Mouse (Mus musculus) granulocyte monocyte progenitor cell, adult 5-6 weeks (primary cell): Measurements from ENCODE around the gene Gm20721. TPM values are rescaled to one million over a fixed set of nuclear protein-coding genes. Genes with fewer than 3 reads are reported as not detected.
"Not testable (repeated sequence)": the region's sequence is repeated elsewhere in the genome, so short reads cannot be mapped to it uniquely, and the experiment has no call there.

Source experiments
- ATAC-seq: replicated peaks from 2 replicates; pipeline ENCODE4 v1.8.0; 2016; ENCODE audit warnings: mild to moderate bottlenecking, moderate TSS enrichment, inconsistent platforms; ENCODE audit not compliant: poor library complexity, severe bottlenecking
- total RNA-seq, 2 experiments: library from RNA; stranded (forward) in 1 of 2; stranded (reverse) in 1 of 2; fragments of 200-712, 200-1000 nt in 1 of 2; fragments of >200 nt in 1 of 2; fragmentation: Nextera tagmentation in 1 of 2; gene quantifications; 2 replicates each; pipeline ENCODE4 v1.2.3; 2014 to 2017

Gm20721 gene
- total RNA-seq, 2 experiments from 2014 or later = 1.4 TPM; not detected in 1

DNA sequence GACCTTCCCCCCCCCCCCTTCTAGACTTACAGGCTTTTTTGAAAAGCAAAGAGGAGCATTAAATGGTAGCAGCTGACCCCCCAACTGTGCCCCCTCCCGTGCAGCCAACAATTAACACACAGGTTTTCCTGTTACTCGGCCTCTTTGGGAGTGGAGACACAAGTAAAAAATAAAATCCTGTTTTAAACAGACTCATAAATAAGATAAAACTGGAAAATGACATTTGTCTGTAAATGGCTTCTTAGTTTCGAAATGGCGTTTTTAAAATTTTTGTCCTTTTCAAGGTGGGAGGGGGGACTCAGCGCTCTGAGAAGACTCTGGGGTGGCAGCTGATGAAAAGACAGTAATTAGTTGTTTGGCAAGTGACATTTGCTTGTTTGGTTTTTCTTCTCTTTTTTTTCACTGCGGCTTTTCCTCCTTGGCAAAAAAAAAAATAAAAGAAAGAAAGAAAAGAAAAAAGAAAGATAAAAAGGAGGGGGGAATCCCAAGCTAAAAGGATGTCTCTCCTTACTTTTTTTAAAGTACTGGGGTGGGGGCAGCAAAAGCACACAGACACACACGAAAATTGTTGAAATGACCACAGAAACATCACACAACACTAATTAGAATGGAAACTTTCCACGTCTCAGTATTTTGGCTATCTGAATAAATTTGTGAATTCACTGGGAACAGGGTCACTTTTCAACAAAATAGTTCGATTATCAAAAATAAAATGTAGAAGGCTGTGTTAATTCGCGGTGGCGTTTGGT, 15.1 kb downstream of the Gm20721 start:
- no peak for ATAC-seq

DNA sequence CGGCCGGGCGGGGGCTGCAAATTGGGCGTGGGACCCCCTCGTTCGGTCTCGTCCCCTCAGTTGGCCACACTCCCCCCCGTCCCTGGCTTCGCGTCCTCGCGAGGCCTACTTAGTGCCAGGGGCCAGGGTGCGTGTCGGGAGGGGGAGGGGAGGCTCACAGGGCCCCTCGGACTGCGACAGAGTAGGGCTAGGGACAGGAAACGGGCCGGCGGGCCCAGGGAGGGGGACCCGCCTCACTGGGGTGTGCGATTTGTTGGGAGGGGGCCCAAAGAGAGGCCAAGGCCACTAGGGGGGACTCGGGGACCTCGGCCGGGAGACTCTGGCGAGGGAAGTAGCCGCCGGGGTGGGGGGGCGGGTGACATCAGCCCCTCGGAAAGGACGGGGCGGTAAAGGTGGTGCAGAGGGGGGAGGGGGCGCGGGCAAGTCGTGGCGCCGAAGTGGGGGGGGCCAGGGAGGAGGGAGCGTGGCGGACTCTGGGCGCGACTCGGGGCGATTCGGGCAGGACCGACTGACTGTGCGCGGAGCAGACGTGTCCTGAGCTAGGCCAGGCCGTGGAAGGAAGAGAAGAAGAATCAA, 15.8 kb downstream of the Gm20721 start:
- ATAC-seq = peak; percentile 20

DNA sequence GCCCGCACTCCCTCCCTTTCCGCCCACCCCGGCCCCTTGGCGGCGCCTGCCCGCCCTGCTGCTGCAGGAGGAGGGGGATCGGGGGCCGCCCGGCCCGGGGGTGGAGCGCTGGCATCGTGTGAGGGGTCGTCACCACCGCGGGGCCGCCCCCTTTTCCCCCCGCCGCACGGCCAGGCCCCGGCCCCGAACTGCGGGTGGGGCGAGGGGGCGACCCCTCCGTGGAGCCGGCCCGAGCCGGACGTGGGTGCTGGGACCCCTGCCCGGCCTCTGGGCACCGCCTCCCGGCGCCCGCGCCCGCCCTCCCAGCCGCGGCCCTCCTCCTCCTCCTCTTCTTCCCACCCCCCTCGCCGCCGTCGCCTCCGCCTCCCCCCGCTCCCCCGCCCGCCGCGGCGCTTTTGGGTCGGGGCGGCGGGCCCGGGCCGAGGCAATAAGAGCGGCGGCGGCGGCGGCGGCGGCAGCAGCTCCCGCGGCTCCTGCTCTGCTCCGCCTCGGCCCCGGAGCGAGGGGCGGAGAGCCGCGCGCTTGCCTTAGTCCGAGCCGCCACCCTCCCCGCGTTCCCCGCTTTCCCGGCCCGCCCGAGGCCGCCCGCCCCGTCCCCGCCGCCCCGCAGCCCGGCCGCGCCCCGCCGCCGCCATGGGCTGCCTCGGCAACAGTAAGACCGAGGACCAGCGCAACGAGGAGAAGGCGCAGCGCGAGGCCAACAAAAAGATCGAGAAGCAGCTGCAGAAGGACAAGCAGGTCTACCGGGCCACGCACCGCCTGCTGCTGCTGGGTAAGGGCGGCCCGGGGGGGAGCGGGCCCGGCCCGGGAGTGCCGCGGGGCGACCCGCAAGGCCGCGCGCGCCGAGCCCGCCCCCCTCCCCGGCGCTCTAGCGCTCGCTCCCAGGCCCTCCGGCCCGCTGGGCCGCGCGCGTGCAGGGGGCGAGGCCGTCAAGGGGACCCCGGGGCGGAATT, 16.6 kb downstream of the Gm20721 start:
- peak; percentile 33 for ATAC-seq

DNA sequence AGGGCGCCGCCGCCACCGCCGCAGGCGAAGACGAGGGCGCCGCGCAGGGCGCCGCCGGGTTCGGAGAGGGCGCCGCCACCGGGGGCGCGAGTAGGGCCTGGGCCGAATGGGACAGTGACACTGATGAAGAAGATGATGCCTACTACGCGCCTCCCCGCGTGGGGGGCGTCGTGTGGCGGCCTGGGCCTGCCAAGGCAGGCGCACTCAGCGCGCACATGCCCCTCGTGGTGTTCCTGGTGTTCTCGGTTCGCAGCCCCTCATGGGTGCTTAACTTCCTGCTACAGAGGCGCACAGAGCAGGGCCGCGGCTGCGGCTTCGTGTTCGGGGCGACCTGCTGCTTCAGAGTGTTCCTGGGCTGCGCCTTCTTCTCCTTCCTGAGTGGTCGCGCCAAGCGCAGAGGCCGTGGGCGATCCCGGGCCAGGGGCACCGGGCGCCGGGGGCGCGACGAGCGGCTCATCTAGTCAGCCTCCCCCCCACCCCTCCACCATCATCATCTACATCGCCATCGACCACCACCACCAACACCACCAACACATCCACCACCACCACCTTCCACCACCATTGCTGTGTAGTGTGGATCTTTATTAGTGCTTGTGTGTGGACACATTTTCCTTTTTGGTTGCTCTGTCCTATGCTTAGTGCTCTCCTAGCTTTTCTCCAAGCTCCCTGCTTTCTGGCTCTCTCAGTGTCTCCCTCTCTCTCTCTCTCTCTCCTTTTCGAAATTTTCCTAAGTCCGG, 17.4 kb downstream of the Gm20721 start:
- ATAC-seq = peak; percentile 1; the same call in 1 of the 2 replicates

DNA sequence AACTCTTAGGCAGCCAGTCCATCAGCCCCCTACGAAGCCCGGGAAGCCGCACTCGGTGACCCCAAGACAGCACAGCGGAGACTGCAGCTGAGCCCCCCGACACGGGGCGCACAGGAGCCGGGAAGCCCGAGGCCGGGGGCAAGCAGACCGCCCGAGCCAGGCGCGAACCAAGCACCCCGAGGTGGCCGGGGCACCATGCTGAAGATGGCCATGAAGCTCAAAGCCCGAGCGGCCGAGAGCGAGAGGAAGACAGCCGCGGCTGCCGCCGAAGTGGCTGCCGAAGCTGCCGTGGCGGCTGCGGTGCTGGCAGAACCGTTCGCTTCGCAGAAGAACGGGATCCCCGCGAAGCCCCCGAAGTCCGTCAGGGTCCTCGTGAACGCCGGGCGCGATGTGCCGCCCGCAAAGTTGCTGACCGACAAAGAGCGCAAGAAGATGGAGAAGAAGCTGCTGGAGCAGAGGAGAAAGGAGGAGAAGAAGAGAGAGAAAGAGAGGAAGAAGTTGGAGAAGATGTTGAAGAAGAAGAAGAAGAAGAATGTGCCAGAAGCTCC, 18.1 kb downstream of the Gm20721 start:
- ATAC-seq = no peak

DNA sequence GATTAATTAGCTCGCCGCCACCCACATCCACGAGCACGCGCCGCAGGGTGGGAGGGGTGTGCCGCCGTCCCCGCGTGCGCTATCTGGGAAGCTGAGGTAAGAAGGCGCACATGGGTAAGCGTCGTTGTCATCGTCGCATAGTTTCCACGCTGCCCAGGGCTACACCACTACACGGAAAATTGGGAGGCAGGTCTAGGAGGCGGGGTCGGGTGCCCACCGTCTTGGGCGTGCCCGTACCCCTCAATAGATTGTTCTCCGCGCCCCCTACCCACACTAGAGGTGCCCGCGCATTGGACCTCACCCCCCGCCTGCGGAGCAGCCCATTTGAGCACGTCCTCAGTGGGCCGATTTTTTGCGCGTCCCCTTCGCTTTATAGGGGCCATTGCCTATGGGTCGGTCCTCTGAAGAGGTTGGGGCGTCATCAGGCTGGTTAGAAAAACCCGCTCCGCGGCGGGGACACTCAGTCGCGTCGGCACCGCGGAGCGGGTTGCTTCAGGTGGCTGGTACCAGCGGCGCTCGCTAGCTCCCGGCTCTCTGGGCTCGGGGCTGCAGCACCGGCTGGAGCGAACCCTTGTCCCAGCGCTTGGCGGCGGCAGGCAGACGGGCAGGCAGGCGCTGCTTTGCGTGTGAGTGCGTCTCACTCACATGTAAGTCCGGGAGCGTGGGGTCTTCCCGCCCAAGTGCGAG, 19.1 kb downstream of the Gm20721 start:
- ATAC-seq = peak; percentile 50

DNA sequence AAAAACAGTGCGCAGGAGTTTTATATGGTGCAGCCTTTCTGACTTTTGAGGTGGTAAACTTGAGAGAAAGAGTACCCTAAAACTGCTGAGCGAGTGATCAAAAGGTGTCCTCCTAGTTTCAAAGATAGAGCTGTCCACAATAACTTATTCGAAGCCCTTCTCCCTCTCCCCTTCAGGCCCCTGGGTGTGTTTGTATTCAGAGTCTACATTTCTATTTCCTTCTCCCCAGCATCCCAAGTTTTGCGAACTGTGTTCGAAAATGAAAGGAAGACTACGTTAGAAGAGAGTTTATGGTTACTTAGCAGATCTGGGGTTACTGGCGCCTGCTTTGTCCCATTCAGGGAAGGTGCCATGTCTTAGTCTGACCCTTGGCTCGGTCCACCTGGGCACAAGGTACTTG, 20.0 kb downstream of the Gm20721 start:
- ATAC-seq = no peak

DNA sequence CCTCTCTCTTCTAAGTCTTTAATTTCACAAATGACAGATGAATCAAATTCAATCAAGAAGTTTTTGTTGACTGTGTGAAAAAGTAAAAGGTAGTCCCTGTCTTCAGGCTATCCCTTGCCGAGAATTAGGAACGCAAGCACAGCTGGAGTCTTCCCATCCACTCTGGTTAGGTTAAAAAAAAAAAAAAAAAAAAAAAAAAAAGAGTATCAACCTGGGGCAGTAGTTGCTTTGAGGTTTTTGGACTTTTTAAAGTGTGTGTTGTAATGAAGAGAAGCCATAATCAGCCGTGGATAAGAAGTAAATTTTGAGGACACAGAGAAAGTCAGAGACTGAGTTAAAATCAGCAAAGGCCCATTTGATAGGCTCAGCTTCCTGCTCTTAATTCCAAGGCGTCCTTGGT, 20.5 kb downstream of the Gm20721 start:
- ATAC-seq = no peak

DNA sequence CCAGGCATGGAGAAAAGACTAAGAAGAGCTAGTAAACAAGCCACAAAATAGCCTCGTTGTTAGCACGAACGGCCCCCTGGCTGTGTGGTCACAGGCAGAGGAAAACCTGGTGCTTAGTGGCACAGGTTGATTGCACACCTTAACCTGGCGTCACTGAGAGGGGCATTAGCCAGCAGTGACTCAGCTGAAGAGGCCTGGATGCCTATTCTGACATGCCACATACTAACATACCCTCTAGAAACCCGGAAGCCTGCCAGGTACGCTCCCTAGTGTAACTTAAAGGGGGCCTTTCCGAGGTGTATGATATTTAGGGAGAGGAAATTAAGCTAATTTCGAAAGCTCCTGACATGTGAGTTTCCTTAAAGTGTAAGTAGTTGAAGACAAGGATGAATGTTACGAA, 29.9 kb downstream of the Gm20721 start:
- ATAC-seq = no peak

DNA sequence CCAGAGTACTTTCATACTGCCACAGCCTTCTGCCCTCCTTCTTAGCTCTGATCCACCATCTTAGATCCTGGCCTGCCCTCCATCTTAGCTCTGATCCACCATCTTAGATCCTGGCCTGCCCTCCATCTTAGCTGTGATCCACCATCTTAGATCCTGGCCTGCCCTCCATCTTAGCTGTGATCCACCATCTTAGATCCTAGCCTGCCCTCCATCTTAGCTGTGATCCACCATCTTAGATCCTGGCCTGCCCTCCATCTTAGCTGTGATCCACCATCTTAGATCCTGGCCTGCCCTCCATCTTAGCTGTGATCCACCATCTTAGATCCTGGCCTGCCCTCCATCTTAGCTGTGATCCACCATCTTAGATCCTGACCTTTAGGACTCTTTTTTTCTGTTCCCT, 31.1 kb downstream of the Gm20721 start:
- not testable (repeated sequence) for ATAC-seq

DNA sequence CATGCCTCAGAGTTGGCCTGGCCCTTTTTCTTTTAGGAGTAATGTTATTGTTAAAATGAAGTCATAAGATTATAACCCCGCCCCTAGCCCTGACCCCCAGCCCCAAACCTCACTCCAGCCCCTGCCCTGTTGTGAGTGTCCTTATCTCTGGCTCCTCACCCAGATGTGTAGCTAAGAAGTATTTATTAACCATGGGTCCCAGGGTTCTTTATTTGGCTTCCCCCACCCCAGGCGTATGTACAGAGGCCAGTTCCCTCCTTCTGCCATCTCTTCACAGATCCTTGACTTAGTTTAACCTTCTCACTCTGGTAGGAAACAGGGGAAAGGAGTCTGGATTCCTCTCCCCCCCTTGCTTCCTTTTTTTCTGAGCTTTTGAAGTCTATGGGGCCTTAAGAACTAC, 33.9 kb downstream of the Gm20721 start:
- no peak for ATAC-seq

DNA sequence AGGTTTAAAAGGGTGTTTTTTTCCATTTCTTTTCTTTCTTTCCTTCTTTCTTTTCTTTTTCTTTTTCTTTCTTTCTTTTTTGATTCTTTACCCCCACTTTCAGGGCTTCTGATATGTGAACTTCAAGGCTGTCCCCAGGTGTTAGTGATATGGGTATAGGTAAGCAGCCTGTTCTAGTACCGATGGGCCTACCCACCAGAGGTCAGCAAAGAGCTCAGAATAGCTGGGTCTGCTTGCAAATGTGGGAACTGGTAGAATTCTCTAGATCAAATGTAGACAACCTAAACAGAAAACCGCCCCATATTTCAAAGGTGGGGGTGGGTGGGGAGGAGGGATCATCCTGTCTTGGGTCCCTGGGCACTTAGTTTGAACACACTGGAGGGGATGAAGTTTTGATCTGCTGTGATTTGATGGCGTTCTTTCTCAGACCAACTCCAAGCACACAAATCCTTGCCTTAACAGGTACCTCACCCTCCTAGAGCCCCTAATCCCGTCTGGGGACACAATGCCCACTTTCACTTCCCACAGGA, 34.3 kb downstream of the Gm20721 start:
- ATAC-seq = peak; percentile 83

DNA sequence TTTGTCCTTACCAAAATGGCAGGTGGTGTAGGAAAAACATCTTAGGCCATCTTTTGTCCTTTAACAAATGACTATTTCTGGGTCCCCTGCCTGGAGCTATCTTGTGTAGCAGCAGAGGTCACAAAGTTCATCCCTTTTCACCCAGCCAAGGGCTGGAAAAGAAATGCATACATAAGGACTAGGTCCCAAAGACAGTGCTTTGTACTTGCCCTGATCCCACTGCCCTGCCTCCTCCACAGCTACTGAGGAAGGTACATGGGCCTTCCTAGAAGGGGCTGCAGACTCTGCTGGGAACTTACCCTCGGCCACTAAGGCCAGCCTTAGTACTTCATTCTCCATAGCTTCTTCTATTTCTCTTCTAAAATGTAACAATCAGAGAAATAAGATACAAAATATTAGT, 34.9 kb downstream of the Gm20721 start:
- no peak for ATAC-seq

DNA sequence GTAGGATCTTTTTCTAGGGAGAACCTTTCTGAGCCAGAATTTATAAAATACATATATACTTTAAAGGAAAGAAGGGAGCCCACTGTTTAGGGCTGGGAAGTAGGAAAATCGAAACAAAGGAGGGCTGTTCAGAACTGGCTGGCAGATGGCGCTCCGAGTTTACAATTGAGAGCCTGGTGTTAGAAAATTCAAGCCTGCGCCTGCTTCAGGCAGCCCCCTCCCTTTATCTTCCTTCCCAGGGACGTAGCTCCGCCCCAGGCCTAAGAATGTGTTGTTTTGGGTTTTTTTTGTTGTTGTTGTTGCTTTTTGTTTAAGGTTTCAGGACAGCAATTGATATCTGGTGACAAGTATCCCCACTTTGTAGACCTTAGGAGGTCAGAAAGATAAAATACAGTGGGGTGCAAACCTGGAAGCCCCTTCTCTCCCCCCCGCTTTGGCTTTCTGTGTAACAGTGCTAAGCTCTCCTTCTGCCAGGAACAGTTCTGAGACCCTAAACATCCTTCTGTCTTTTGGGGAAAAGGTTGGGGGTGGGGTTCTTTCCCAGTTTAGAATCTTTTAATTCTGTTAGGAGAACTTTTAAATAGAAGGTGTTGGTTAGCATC, 35.5 kb downstream of the Gm20721 start:
- peak; percentile 45; the same call in 1 of the 2 replicates for ATAC-seq

DNA sequence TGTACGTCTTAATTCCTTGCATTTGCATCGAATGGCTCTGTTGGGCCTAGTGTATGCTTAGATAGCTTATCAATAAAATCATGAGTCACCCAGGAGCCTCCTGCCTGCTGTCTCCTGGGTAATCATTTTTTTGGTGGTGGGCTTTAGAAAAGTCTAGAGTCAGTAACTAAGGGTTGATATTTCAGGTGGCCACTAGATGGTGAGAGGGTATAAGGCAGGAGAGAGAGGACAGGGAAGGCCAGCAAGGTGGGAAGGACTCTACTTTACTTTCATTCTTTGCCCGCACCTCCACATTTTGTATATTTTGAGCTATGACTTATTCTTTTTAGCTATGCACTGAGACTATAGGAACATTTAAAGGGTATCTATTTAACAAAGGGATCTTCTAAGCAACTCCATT, 38.6 kb downstream of the Gm20721 start:
- ATAC-seq = no peak

DNA sequence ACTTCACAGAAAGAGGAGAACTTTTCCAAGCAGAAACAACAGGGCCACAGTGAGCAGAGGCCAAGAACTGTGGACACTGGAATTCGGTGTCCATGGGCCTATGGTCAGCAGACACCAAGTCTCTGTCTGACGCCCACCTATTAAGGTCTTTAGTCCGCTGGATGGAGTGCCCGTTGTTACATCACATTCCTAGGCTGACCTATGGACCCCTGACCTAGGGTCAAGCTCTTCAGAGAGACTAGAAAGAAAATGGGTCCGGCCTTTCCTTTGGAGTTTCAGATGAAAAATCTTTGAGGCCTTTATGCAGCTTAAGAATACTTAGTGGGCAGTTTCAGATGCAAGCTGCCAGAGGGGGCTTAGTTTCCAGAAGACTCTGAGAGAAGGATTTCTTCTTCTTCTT, 40.9 kb downstream of the Gm20721 start:
- ATAC-seq = no peak

DNA sequence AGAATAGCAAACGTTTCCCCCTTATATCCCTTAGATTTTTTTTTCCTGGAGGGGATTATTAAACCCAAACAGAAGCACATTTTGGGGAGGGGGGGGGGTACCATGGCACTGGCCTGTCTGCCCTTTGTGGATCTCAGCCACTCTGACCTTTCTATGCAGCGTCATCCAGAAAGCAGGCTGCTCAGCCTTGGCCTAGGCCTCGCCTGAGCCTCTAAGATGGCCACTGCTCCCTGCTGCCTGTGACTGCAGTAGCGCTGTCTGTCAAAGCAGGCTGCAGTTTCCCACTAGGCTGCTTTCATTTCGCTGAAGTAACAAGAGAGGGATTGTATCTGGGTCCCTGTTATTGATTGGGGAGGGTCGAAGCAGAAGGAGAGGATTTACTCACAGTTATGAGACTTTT, 44.0 kb downstream of the Gm20721 start:
- ATAC-seq = no peak

DNA sequence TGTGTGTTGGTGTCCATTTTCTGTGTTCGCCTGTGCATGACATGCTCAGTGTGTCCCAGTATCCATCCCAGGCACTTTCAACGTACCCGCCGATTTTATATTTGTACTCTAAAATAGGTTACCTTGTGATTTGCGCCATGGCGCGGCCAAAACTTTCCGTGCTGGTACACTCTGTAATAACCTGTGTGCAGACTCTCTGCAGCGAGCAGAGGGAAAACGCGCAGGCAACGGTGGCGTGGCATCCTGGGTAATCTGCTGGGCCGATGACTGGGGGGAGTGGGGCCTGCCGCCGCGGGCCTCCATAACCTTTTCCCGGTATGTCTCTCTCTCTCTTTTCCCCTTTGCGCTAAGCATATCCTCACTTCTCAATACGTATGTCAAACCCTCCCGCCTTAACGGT, 45.8 kb downstream of the Gm20721 start:
- ATAC-seq = no peak

DNA sequence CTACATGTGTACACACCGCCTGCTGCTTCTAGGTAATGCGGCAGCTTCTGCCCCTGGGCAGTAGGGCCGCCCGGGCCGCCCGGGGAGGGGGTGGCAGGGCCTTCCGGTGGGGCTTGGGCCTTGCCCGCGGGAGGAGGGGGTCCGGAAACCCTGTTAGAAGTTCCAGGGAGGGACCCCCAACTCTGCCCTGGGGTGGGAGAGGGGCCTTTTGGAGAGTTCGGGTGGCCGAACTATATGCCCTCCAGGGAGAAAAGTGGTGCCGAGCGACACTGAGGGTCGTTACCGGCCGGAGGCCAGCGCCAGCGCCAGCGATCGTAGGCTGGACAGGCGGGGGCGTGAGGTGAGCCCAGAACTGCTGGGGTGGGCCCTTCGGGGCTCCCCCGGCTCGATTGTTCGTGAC, 46.3 kb downstream of the Gm20721 start:
- ATAC-seq = no peak
